Mouse (Mus musculus): ENCODE measurements around the gene Foxj2. TPM values are rescaled to one million over a fixed set of nuclear protein-coding genes. Genes with fewer than 3 reads are reported as not detected.
A peak's percentile ranks its signal among the peaks of the same experiment; 100 is the strongest.

The Foxj2 gene
- total RNA-seq, 2 experiments from 2014 or later, result 26.4 to 29.1 TPM

- Histone ChIP-seq H3K27ac (no peak within 1 kb of the TSS), H3K4me3 (peak within 1 kb of the TSS; percentile 23; the same call in 1 of the 2 replicates)
- intact Hi-C loops (cut with DNase I), result no loop called here
- no peak for TF ChIP-seq CTCF (IDR thresholded peaks at IDR 0.05)
- no peak for DNase-seq
These were observed 36.2 kb downstream of the Foxj2 start, which contains the start of gene C3ar1 for GRCm38 (mm10) chr6:122855955-122856354. Gene C3ar1, minus strand, starts transcription at chr6:122856161.

- DNase-seq, result no peak
- no peak overlapping the region for H3K4me3 ChIP-seq
- intact Hi-C loops (cut with DNase I), result no loop called here
- H3K27ac ChIP-seq, result no peak overlapping the region
- TF ChIP-seq CTCF (IDR thresholded peaks at IDR 0.05), result peak; percentile 28; the same call in 1 of the 2 replicates
These were observed 42.7 kb downstream of the Foxj2 start for GRCm38 (mm10) chr6:122862434-122862833.

GRCm38 (mm10) chr6:122862871-122863270 lies 43.2 kb downstream of the Foxj2 start:
- no peak for TF ChIP-seq CTCF (IDR thresholded peaks at IDR 0.05)
- no peak overlapping the region for H3K4me3 ChIP-seq
- DNase-seq, result no peak
- intact Hi-C loops (cut with DNase I), result no loop called here
- no peak overlapping the region for H3K27ac ChIP-seq

GRCm38 (mm10) chr6:122867914-122868313 lies 48.2 kb downstream of the Foxj2 start:
- DNase-seq, result no peak
- no peak overlapping the region for H3K27ac ChIP-seq
- intact Hi-C loops (cut with DNase I), result no loop called here
- peak; percentile 41; the same call in 1 of the 2 replicates for TF ChIP-seq CTCF (IDR thresholded peaks at IDR 0.05)
- no peak overlapping the region for H3K4me3 ChIP-seq

GRCm38 (mm10) chr6:122869846-122870245 lies 50.1 kb downstream of the Foxj2 start:
- Histone ChIP-seq H3K4me3 (no peak overlapping the region), H3K27ac (no peak overlapping the region)
- no peak for DNase-seq
- no peak for TF ChIP-seq CTCF (IDR thresholded peaks at IDR 0.05)
- intact Hi-C loops (cut with DNase I), result loop anchor here (5.0 kb wide), 2 partner anchors 43 to 68 kb away; partner anchors contain the start of gene Slc2a3

GRCm38 (mm10) chr6:122872800-122873199 lies 53.1 kb downstream of the Foxj2 start:
- intact Hi-C loops (cut with DNase I), result loop anchor here (5.0 kb wide), 2 partner anchors 45 to 70 kb away; partner anchors contain the start of gene Slc2a3
- Histone ChIP-seq H3K4me3 (no peak overlapping the region), H3K27ac (0 out of 2 replicates have a peak overlapping the region, but pooled peaks have one; percentile 29)
- TF ChIP-seq CTCF (IDR thresholded peaks at IDR 0.05), result no peak
- no peak for DNase-seq

GRCm38 (mm10) chr6:122873871-122874719 lies 54.4 kb downstream of the Foxj2 start, which contains the start of gene Necap1:
Gene Necap1, plus strand, starts transcription at chr6:122874474.
- peak within 1 kb of the TSS; percentile 93 for H3K4me3 ChIP-seq
- peak; percentile 88 for TF ChIP-seq CTCF (IDR thresholded peaks at IDR 0.05)
- peak; percentile 98 for DNase-seq
- intact Hi-C loops (cut with DNase I), result loop anchor here (2.0 to 5.0 kb wide), 3 partner anchors 47 to 72 kb away; partner anchors contain the start of gene Slc2a3
- H3K27ac ChIP-seq, result peak within 1 kb of the TSS; percentile 95

- no peak for DNase-seq
- no peak for TF ChIP-seq CTCF (IDR thresholded peaks at IDR 0.05)
- peak overlapping the region; percentile 93 for H3K4me3 ChIP-seq
- intact Hi-C loops (cut with DNase I), result loop anchor here (2.0 to 5.0 kb wide), 3 partner anchors 48 to 73 kb away; partner anchors contain the start of gene Slc2a3
- peak overlapping the region; percentile 95 for H3K27ac ChIP-seq
These were observed 55.1 kb downstream of the Foxj2 start for GRCm38 (mm10) chr6:122874720-122875389.

GRCm38 (mm10) chr6:122879141-122879735 lies 59.5 kb downstream of the Foxj2 start:
- Histone ChIP-seq H3K4me3 (no peak overlapping the region), H3K27ac (no peak overlapping the region)
- intact Hi-C loops (cut with DNase I), result no loop called here
- no peak for DNase-seq
- TF ChIP-seq CTCF (IDR thresholded peaks at IDR 0.05), result no peak

GRCm38 (mm10) chr6:122879781-122880505 lies 60.2 kb downstream of the Foxj2 start:
- no peak for DNase-seq
- Histone ChIP-seq H3K27ac (no peak overlapping the region), H3K4me3 (no peak overlapping the region)
- intact Hi-C loops (cut with DNase I), result no loop called here
- TF ChIP-seq CTCF (IDR thresholded peaks at IDR 0.05), result no peak

- intact Hi-C loops (cut with DNase I), result no loop called here
- no peak for TF ChIP-seq CTCF (IDR thresholded peaks at IDR 0.05)
These were observed 61.6 kb downstream of the Foxj2 start for GRCm38 (mm10) chr6:122881287-122881686.

GRCm38 (mm10) chr6:122883603-122884002 lies 63.9 kb downstream of the Foxj2 start:
- TF ChIP-seq CTCF (IDR thresholded peaks at IDR 0.05), result no peak
- no peak overlapping the region for H3K4me3 ChIP-seq
- no peak overlapping the region for H3K27ac ChIP-seq
- intact Hi-C loops (cut with DNase I), result no loop called here
- DNase-seq, result no peak

More at GRCm38 (mm10) chr6:122881287-122881686, 61.6 kb downstream of the Foxj2 start:
- Histone ChIP-seq H3K4me3 (no peak overlapping the region), H3K27ac (no peak overlapping the region)
- DNase-seq, result no peak
